In genomic region chr2:18231143-18231542, GRCm38 (mm10) we compare ENCODE assay signal across 29 mouse cellular contexts.
"Had no signal": no experiment of that assay in that cellular context is flagged by ENCODE, and none has a peak within 500 bp of the region (broad histone marks: within the 10 kb centered on the region; RNA-seq: fewer than 3 reads in every experiment).

No protein-coding gene starts in this region.

- ATAC-seq: hindbrain, embryonic 16.5 days; inflammation-experienced regulatory T-cells, adult 6 months; intestine, embryonic 15.5 days; intestine, postnatal 0 days; liver, postnatal 0 days had no signal

- H3K36me3 ChIP-seq: heart, embryonic 15.5 days; hindbrain, embryonic 10.5 days; hindbrain, embryonic 12.5 days; intestine, embryonic 15.5 days; limb, embryonic 10.5 days; limb, embryonic 12.5 days; liver, embryonic 13.5 days; liver, embryonic 15.5 days had no signal

- DNase-seq: gastrocnemius, adult 2 months; gastrocnemius, postnatal 10 days; gastrocnemius, postnatal 25 days; heart, adult 2 months; heart, postnatal 14 days; heart, postnatal 4 days; kidney, adult 18-20 months; kidney, adult 9 months; kidney, postnatal 10 days; kidney, postnatal 25 days; liver; liver, embryonic 13.5 days; liver, postnatal 0 days had no signal

- H3K9me3 ChIP-seq: heart, embryonic 13.5 days; heart, embryonic 15.5 days; hindbrain, embryonic 10.5 days; hindbrain, embryonic 12.5 days; intestine, embryonic 15.5 days; limb, embryonic 10.5 days; limb, embryonic 12.5 days; liver, embryonic 13.5 days; liver, embryonic 15.5 days had no signal

- H3K9ac ChIP-seq: heart, embryonic 13.5 days; heart, embryonic 15.5 days; hindbrain, embryonic 12.5 days; hindbrain, embryonic 14.5 days; intestine, embryonic 15.5 days; limb, embryonic 12.5 days; liver, embryonic 13.5 days; liver, embryonic 15.5 days; liver, postnatal 0 days had no signal

- H3K27ac ChIP-seq: gastrocnemius, adult 2 months; heart, adult 2 months; heart, embryonic 13.5 days; heart, embryonic 15.5 days; hindbrain, embryonic 10.5 days; hindbrain, embryonic 12.5 days; hindbrain, embryonic 14.5 days; intestine, embryonic 15.5 days; layer of hippocampus, adult 2 months; left cerebral cortex, adult 2 months; limb, embryonic 10.5 days; limb, embryonic 12.5 days; liver, embryonic 13.5 days; liver, embryonic 15.5 days had no signal

- H3K4me1 ChIP-seq: intestine, embryonic 15.5 days; liver, embryonic 15.5 days had no signal

- H3K4me2 ChIP-seq: heart, embryonic 11.5 days; heart, embryonic 13.5 days; heart, embryonic 15.5 days; hindbrain, embryonic 12.5 days; hindbrain, embryonic 14.5 days; intestine, embryonic 15.5 days; limb, embryonic 12.5 days; liver, embryonic 11.5 days; liver, embryonic 13.5 days; liver, embryonic 15.5 days had no signal

- H3K4me3 ChIP-seq: gastrocnemius, adult 2 months; heart, adult 2 months; heart, embryonic 13.5 days; heart, embryonic 15.5 days; hindbrain, embryonic 10.5 days; hindbrain, embryonic 12.5 days; intestine, embryonic 15.5 days; layer of hippocampus, adult 2 months; left cerebral cortex, adult 2 months; limb, embryonic 10.5 days; limb, embryonic 12.5 days; liver, embryonic 13.5 days; liver, embryonic 15.5 days had no signal

- H3K27me3 ChIP-seq: heart, embryonic 13.5 days; heart, embryonic 15.5 days; hindbrain, embryonic 12.5 days; intestine, embryonic 15.5 days; limb, embryonic 12.5 days; liver, embryonic 13.5 days; liver, embryonic 15.5 days had no signal
